Mouse (Mus musculus) CH12.LX (cell line): ENCODE data around the gene Peli1.

Experiments
- CTCF ChIP-seq, 2 experiments: IDR thresholded peaks in 1 of 2; conservative IDR thresholded peaks in 1 of 2; 2 replicates each; pipeline ENCODE4 v1.5.1; 2011 to 2012; ENCODE audit warnings: low read depth in 2 of 2, low read length in 2 of 2, improper control_type of control experiment in 1 of 2, inconsistent platforms in 1 of 2, mild to moderate bottlenecking in 1 of 2, moderate library complexity in 1 of 2
- ELF1 ChIP-seq: IDR thresholded peaks from 2 replicates; pipeline ENCODE4 v1.6.1; 2014; ENCODE audit warnings: low read depth, mild to moderate bottlenecking, inconsistent platforms, low read length, improper control_type of control experiment
- EP300 ChIP-seq: IDR thresholded peaks from 2 replicates; pipeline ENCODE4 v1.6.1; 2011; ENCODE audit warnings: low read length, improper control_type of control experiment
- MAX ChIP-seq: IDR thresholded peaks from 2 replicates; pipeline ENCODE4 v1.6.1; 2011; ENCODE audit warnings: low read length, improper control_type of control experiment
- RCOR1 ChIP-seq: conservative IDR thresholded peaks from 2 replicates; pipeline ENCODE4 v1.6.1; 2012; ENCODE audit warnings: low read depth, mild to moderate bottlenecking, inconsistent platforms, low read length, improper control_type of control experiment
- USF1 ChIP-seq: IDR thresholded peaks from 2 replicates; pipeline ENCODE4 v1.6.1; 2014; ENCODE audit warnings: low read depth, mild to moderate bottlenecking, inconsistent platforms, low read length, improper control_type of control experiment
- ZMIZ1 ChIP-seq: IDR thresholded peaks from 2 replicates; pipeline ENCODE4 v1.6.1; 2012; ENCODE audit warnings: low read depth, mild to moderate bottlenecking, inconsistent platforms, low read length, improper control_type of control experiment
- ZNF384 ChIP-seq: IDR thresholded peaks from 2 replicates; pipeline ENCODE4 v1.6.1; 2012; ENCODE audit warnings: low read depth, low read length, improper control_type of control experiment, inconsistent platforms

DNA sequence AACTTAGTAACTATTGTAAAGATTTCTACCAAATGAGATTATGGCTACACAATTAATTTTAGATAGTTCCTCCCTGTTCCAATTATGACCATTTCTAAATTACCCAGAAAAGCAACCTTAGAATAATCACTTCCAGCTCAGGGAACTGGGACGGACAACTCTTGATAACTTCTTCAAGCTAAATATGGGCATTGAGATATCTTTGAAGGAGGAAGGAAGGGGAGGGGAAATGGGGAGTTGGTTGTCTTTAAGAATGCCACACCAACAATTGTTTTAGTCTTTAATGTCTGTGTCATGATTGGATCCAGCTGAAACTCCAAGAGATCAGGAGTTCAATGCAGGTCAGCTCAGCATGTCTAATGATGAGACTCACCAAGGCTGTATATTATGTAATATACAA lies 91.6 kb downstream of the Peli1 start:
- TF ChIP-seq ZNF384 (no peak), EP300 (no peak), RCOR1 (no peak), USF1 (no peak), ZMIZ1 (no peak), CTCF (conservative IDR thresholded peaks at IDR 0.05 in 1 of 2, IDR thresholded peaks at IDR 0.05 in 1 of 2; ENCODE audit: low read depth in 2 of 2, low read length in 2 of 2) (no peak), MAX (no peak), ELF1 (no peak)
